Mouse (Mus musculus): ENCODE measurements around the gene Fcgbp. TPM values are rescaled to one million over a fixed set of nuclear protein-coding genes. Genes with fewer than 3 reads are reported as not detected.

The Fcgbp gene
- total and polyA plus RNA-seq, 2 experiments, result 0.74 to 1.2 TPM

- WGBS, result 67% methylated on average over 1 of the region's 1 CpGs
Observed at GRCm38 (mm10) chr7:28059972-28060371, 11.1 kb upstream of the Fcgbp start.

DNA sequence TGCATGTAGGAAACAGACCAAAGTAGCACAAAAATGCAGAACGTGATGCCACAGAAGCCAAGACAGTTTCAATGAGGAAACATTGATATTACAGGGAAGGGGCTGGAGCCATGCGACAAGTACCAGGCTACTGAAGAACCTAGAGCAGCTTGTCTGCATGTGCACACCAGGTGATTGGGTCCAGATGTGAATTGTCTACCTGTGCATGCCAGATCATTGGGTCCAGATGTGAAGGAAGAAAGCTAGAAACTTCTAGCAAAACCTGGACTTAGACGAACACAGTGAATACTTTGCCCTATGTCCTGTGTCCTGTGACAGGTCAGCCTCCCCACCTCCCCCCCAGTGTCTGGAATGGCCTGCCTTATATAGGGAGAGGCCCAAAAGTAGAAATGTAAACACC, 2.4 kb upstream of the Fcgbp start:
- H3K4me3 ChIP-seq (ENCODE audit: insufficient read depth, low read depth, low read length), result no peak overlapping the region
- TF ChIP-seq CTCF (IDR thresholded peaks at IDR 0.05; ENCODE audit: low read depth, low read length) (no peak), POLR2A (IDR thresholded peaks at IDR 0.05; ENCODE audit: extremely low read depth, insufficient read depth, low read length) (no peak)
- H3K36me3 ChIP-seq (ENCODE audit: control insufficient read depth, insufficient read depth, low read length), result no peaks in the 10 kb centered on the region
- 71% methylated on average over 3 of the region's 3 CpGs for WGBS
- H3K4me1 ChIP-seq (ENCODE audit: control insufficient read depth, insufficient read depth, low read length), result peaks cover 5% of the 10 kb centered on the region
- H3K79me2 ChIP-seq (ENCODE audit: control insufficient read depth, insufficient read depth, low read length), result no peaks in the 10 kb centered on the region
- DNase-seq (ENCODE audit: extremely low read depth, low read depth, low spot score), result no peak
- H3K27ac ChIP-seq (replicated peaks; ENCODE audit: insufficient read depth, low read depth, low read length), result no peak overlapping the region
- H3K9ac ChIP-seq (ENCODE audit: low read depth, low read length), result no peak overlapping the region
- H3K27me3 ChIP-seq (ENCODE audit: control insufficient read depth, insufficient read depth, low read length), result no peaks in the 10 kb centered on the region

More at GRCm38 (mm10) chr7:28059972-28060371, 11.1 kb upstream of the Fcgbp start:
- peak overlapping the region; percentile 82 for H3K9ac ChIP-seq (ENCODE audit: low read depth, low read length)
- no peaks in the 10 kb centered on the region for H3K79me2 ChIP-seq (ENCODE audit: control insufficient read depth, insufficient read depth, low read length)
- peaks cover 17% of the 10 kb centered on the region for H3K4me1 ChIP-seq (ENCODE audit: control insufficient read depth, insufficient read depth, low read length)
- peak overlapping the region; percentile 61 for H3K27ac ChIP-seq (replicated peaks; ENCODE audit: insufficient read depth, low read depth, low read length)
- no peaks in the 10 kb centered on the region for H3K36me3 ChIP-seq (ENCODE audit: control insufficient read depth, insufficient read depth, low read length)
- H3K27me3 ChIP-seq (ENCODE audit: control insufficient read depth, insufficient read depth, low read length), result no peaks in the 10 kb centered on the region
- H3K4me3 ChIP-seq (ENCODE audit: insufficient read depth, low read depth, low read length), result peak overlapping the region; percentile 0; the same call in 1 of the 2 replicates
- TF ChIP-seq CTCF (IDR thresholded peaks at IDR 0.05; ENCODE audit: low read depth, low read length) (no peak), POLR2A (IDR thresholded peaks at IDR 0.05; ENCODE audit: extremely low read depth, insufficient read depth, low read length) (no peak)
- DNase-seq (ENCODE audit: extremely low read depth, low read depth, low spot score), result no peak

DNA sequence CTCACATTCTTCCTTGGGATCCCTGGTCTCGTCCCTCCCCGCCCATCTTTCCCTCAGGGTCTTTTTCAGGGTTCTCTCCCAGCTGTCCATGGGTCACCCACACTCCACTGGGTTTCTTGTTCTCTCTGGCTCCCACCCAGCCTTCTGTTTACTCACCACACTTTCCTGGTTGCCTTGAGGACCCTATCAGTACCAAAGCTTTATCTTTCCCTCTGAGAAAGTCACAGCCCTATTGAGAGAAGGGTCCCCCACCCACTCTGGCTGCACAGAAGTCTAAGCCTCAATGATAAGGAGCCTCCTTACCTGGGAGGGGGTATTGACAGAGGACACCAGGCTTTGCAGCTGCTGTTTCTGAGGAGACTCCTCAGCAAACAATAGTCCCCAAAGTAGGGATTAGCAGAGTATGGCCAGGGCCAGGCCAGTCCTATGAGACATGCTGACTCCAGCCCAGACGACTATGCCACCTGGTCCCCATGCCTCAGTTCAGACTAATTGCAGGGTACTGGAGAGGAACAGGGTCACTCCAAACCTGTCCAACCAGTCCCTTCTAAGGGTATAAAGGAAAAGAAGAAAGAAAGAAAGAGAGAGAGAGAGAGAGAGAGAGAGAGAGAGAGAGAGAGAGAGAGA, 1.4 kb upstream of the Fcgbp start:
- Histone ChIP-seq H3K27ac (replicated peaks; ENCODE audit: insufficient read depth, low read depth, low read length) (no peak overlapping the region), H3K4me3 (ENCODE audit: insufficient read depth, low read depth, low read length) (no peak overlapping the region), H3K36me3 (ENCODE audit: control insufficient read depth, insufficient read depth, low read length) (no peaks in the 10 kb centered on the region), H3K79me2 (ENCODE audit: control insufficient read depth, insufficient read depth, low read length) (no peaks in the 10 kb centered on the region), H3K4me1 (ENCODE audit: control insufficient read depth, insufficient read depth, low read length) (peaks cover under 1% of the 10 kb centered on the region; the same call in 1 of the 2 replicates), H3K27me3 (ENCODE audit: control insufficient read depth, insufficient read depth, low read length) (no peaks in the 10 kb centered on the region), H3K9ac (ENCODE audit: low read depth, low read length) (no peak overlapping the region)
- TF ChIP-seq POLR2A (IDR thresholded peaks at IDR 0.05; ENCODE audit: extremely low read depth, insufficient read depth, low read length) (no peak), CTCF (IDR thresholded peaks at IDR 0.05; ENCODE audit: low read depth, low read length) (no peak)
- no peak for DNase-seq (ENCODE audit: extremely low read depth, low read depth, low spot score)
- WGBS, result 54% methylated on average over 3 of the region's 3 CpGs

- no peak overlapping the region for H3K4me3 ChIP-seq (ENCODE audit: insufficient read depth, low read depth, low read length)
- DNase-seq (ENCODE audit: extremely low read depth, low read depth, low spot score), result no peak
- H3K4me1 ChIP-seq (ENCODE audit: control insufficient read depth, insufficient read depth, low read length), result no peaks in the 10 kb centered on the region
- H3K27me3 ChIP-seq (ENCODE audit: control insufficient read depth, insufficient read depth, low read length), result no peaks in the 10 kb centered on the region
- H3K36me3 ChIP-seq (ENCODE audit: control insufficient read depth, insufficient read depth, low read length), result no peaks in the 10 kb centered on the region
- H3K79me2 ChIP-seq (ENCODE audit: control insufficient read depth, insufficient read depth, low read length), result no peaks in the 10 kb centered on the region
- TF ChIP-seq POLR2A (IDR thresholded peaks at IDR 0.05; ENCODE audit: extremely low read depth, insufficient read depth, low read length), result no peak
- no peak for TF ChIP-seq CTCF (IDR thresholded peaks at IDR 0.05; ENCODE audit: low read depth, low read length)
- no peak overlapping the region for H3K9ac ChIP-seq (ENCODE audit: low read depth, low read length)
- H3K27ac ChIP-seq (replicated peaks; ENCODE audit: insufficient read depth, low read depth, low read length), result no peak overlapping the region
- 81% methylated on average over 7 of the region's 7 CpGs for WGBS
Observed at GRCm38 (mm10) chr7:28084215-28084614, 13.2 kb downstream of the Fcgbp start.

DNA sequence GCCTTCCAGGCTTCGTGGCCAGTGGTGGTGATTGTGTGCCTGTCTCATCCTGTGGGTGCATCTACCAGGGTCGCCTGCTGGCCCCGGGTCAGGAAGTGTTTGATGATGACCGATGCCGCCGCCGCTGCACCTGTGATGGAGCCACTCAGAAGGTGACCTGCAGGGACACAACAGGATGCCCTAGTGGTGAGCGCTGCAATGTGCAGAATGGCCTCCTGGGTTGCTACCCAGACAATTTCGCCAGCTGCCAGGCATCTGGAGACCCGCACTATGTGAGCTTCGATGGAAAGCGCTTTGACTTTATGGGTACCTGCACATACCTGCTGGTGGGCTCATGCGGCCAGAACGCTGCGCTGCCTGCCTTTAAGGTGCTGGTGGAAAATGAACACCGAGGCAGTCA, 15.2 kb downstream of the Fcgbp start:
- H3K9ac ChIP-seq (ENCODE audit: low read depth, low read length), result no peak overlapping the region
- TF ChIP-seq POLR2A (IDR thresholded peaks at IDR 0.05; ENCODE audit: extremely low read depth, insufficient read depth, low read length) (no peak), CTCF (IDR thresholded peaks at IDR 0.05; ENCODE audit: low read depth, low read length) (no peak)
- no peaks in the 10 kb centered on the region for H3K79me2 ChIP-seq (ENCODE audit: control insufficient read depth, insufficient read depth, low read length)
- no peaks in the 10 kb centered on the region for H3K4me1 ChIP-seq (ENCODE audit: control insufficient read depth, insufficient read depth, low read length)
- WGBS, result 83% methylated on average over 16 of the region's 16 CpGs
- no peaks in the 10 kb centered on the region for H3K36me3 ChIP-seq (ENCODE audit: control insufficient read depth, insufficient read depth, low read length)
- no peak for DNase-seq (ENCODE audit: extremely low read depth, low read depth, low spot score)
- H3K27ac ChIP-seq (replicated peaks; ENCODE audit: insufficient read depth, low read depth, low read length), result no peak overlapping the region
- H3K27me3 ChIP-seq (ENCODE audit: control insufficient read depth, insufficient read depth, low read length), result no peaks in the 10 kb centered on the region
- no peak overlapping the region for H3K4me3 ChIP-seq (ENCODE audit: insufficient read depth, low read depth, low read length)

DNA sequence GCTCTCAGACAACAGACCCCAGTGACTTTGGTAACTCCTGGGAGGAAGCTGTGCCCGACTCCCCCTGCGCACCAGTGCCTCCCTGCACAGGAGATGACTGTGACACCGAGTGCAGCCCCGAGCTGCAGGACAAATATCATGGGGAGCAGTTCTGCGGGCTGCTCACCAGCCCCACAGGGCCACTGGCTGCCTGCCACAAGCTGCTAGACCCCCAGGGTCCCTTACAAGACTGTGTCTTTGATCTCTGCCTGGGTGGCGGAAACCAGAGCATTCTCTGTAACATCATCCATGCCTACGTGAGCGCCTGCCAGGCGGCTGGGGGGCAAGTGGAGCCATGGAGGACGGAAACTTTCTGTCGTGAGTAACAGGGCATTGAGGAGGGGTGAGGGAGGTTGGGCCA, 22.5 kb downstream of the Fcgbp start:
- no peaks in the 10 kb centered on the region for H3K4me1 ChIP-seq (ENCODE audit: control insufficient read depth, insufficient read depth, low read length)
- H3K27me3 ChIP-seq (ENCODE audit: control insufficient read depth, insufficient read depth, low read length), result no peaks in the 10 kb centered on the region
- TF ChIP-seq POLR2A (IDR thresholded peaks at IDR 0.05; ENCODE audit: extremely low read depth, insufficient read depth, low read length), result no peak
- TF ChIP-seq CTCF (IDR thresholded peaks at IDR 0.05; ENCODE audit: low read depth, low read length), result no peak
- no peak overlapping the region for H3K4me3 ChIP-seq (ENCODE audit: insufficient read depth, low read depth, low read length)
- WGBS, result 67% methylated on average over 11 of the region's 11 CpGs
- DNase-seq (ENCODE audit: extremely low read depth, low read depth, low spot score), result no peak
- no peaks in the 10 kb centered on the region for H3K36me3 ChIP-seq (ENCODE audit: control insufficient read depth, insufficient read depth, low read length)
- no peak overlapping the region for H3K27ac ChIP-seq (replicated peaks; ENCODE audit: insufficient read depth, low read depth, low read length)
- no peak overlapping the region for H3K9ac ChIP-seq (ENCODE audit: low read depth, low read length)
- H3K79me2 ChIP-seq (ENCODE audit: control insufficient read depth, insufficient read depth, low read length), result no peaks in the 10 kb centered on the region
